Mouse (Mus musculus) olfactory bulb, adult 2 months (tissue): Measurements from ENCODE around the gene Myh7. TPM values are rescaled to one million over a fixed set of nuclear protein-coding genes. Genes with fewer than 3 reads are reported as not detected.
"Not testable (repeated sequence)": the region's sequence is repeated elsewhere in the genome, so short reads cannot be mapped to it uniquely, and the experiment has no call there.

Source experiments
- H3K27ac ChIP-seq: fragments of 200-500 bp; 2 replicates; pipeline ENCODE4 v1.5.1; 2012; ENCODE audit warnings: low read depth, low read length; ENCODE audit not compliant: insufficient read depth
- H3K4me1 ChIP-seq: fragments of 200-500 bp; 2 replicates; pipeline ENCODE4 v1.6.1; 2012; ENCODE audit warnings: low read length; ENCODE audit not compliant: control insufficient read depth, insufficient read depth
- H3K4me3 ChIP-seq: fragments of 200-500 bp; 2 replicates; pipeline ENCODE4 v1.5.1; 2012; ENCODE audit warnings: mild to moderate bottlenecking, low read depth, low read length, moderate library complexity; ENCODE audit not compliant: insufficient read depth
- CTCF ChIP-seq: fragments of 200-500 bp; IDR thresholded peaks from 2 replicates; pipeline ENCODE4 v1.5.1; 2012; ENCODE audit warnings: low read depth, mild to moderate bottlenecking, low read length, moderate library complexity; ENCODE audit not compliant: insufficient read depth
- POLR2A ChIP-seq: fragments of 200-500 bp; IDR thresholded peaks from 2 replicates; pipeline ENCODE4 v1.6.1; 2012; ENCODE audit warnings: mild to moderate bottlenecking, low read depth, low read length, moderate library complexity; ENCODE audit not compliant: insufficient read depth
- WGBS: fragments of 180-500 bp; shearing (Covaris S2); methylation state at CpG from one replicate; pipeline ENCODE4 v1.1.7; 2018; 5-methylcytosine and 5-hydroxymethylcytosine counted together
- polyA plus RNA-seq: library from polyadenylated mRNA; stranded (reverse); fragments of >200 nt; gene quantifications from 2 replicates; pipeline ENCODE4 v1.2.4, GENCODE M21; 2012; ENCODE audit warnings: low replicate concordance; ENCODE audit not compliant: missing spikeins, insufficient read depth, insufficient read length

The Myh7 gene
- polyA plus RNA-seq: not detected in 2 replicates

DNA sequence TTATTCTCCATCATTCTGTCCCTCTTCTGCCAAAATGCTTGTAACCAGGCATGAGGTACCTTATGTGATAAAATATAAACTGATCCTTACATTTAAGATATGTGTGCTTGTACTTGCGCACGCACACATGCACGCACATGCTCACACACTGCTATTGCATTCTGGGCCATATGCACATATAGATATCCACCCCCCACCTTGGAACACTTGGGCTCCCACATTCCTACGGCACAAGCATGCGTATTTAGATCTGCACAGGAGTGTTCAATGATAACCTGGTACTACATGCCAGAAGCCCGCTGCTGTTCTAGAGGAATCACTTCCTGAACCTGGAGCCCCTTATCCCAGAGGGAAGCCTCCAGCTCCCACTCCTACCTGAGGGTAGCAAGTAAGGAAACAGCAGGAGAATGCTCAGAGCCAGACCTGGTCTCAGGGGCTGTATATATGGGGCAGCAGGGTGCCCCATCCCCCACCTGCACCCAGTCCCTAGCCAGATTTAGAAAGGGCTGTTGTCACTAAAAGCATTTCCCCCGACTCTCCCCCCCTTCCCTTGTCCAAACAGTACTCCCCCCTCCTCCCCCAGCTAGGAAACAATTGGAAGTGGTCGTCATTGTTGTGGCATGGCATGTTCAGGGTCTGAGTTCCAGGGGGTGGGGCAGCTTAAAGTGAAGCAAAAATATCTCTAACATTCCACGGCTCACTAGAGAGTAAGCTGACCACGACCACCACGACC is at the start of gene Myh7:
TSS of gene Myh7 (minus strand) at position 491 of the 733 bp plus-strand sequence.
- Histone ChIP-seq H3K4me1 (peaks cover 45% of the 10 kb centered on the region), H3K27ac (peak within 1 kb of the TSS; percentile 91), H3K4me3 (no peak within 1 kb of the TSS)
- no peak for TF ChIP-seq CTCF
- TF ChIP-seq POLR2A: no peak
- 58% methylated on average over 11 of the region's 11 CpGs for WGBS

DNA sequence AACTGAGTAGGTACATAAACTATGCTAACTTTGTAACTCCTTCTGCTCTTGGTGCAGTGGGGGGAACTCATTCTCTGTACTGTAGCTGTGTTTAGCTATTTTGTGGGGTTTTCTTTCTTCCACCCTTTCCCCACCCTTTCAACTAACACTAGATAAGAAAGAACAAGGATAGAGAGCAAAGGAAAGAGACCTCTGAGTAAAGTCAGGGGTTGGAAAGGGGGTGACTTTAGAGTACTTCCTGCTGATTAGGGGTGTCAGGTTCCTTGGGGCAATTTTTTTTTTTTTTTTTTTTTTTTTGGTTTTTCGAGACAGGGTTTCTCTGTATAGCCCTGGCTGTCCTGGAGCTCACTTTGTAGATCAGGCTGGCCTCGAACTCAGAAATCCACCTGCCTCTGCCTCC is 49.3 kb upstream of the Myh7 start:
- not testable (repeated sequence) for H3K27ac ChIP-seq, H3K4me1 ChIP-seq, H3K4me3 ChIP-seq
- WGBS: 88% methylated on average over 1 of the region's 2 CpGs

DNA sequence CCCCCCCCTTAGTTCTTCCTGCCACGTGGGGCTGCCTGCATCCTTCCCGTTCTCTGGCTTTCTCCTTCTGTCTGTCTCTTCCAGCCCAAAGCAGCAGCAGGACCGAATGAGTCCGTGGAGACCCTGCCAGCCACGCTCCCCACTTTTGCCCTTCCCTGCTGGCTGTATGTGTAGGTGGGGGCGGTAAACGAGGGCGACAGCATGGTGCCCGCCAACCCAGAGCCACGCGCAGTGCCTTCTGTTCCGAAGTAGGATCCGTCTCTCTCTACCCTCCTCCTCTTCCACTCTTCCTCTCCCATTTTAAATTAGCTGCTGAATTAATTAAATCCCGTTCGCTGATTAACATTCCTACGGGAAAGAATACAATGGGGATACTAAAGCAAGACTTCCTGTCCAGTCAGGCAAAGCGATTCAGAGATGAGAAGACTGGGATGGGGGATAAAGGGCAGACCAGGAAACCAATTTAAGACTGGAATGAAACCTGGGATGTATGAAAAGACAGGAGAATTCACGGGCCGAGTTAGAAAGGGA is 38.3 kb upstream of the Myh7 start:
- 13% methylated on average over 19 of the region's 19 CpGs for WGBS
- Histone ChIP-seq H3K4me3 (no peak overlapping the region; the same call in 1 of the 2 replicates), H3K4me1 (peaks cover 12% of the 10 kb centered on the region), H3K27ac (no peak overlapping the region)
- no peak for TF ChIP-seq CTCF
- TF ChIP-seq POLR2A: no peak

DNA sequence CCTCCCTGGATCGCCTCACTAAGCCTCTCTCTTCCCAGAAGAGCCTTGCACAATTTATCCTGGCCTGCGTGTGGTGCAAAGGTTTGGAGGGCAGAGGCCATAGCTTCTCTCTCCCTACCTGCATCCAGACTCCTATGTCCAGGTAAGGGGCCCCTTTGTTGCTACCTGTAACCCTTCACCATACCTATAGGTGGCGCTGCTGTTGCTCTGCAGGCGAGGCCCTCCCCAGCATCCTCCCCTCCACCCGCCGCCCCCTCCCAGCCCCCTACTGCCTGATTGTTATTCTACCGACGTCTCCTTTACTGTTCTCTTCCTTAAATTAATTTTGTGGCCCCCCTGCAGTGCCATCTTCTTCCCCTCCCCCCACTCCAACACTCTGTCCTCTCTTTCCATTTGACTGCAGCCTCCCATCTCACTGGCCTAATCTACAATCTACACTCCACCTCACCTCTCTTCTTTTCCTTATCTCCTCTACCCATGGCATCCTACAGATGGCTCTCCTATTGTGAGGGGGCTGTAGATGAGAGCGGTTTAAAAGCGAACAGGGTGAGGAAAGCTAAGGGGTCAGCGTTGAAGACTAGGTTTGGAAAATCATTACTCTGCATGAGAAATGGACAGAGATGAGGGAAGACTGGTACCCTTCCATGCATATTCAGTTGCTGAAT is 34.7 kb upstream of the Myh7 start:
- no peak overlapping the region for H3K27ac ChIP-seq
- 18% methylated on average over 11 of the region's 11 CpGs for WGBS
- H3K4me1 ChIP-seq: peaks cover 12% of the 10 kb centered on the region
- TF ChIP-seq POLR2A (no peak), CTCF (peak; percentile 45; the same call in 1 of the 2 replicates)
- no peak overlapping the region for H3K4me3 ChIP-seq

DNA sequence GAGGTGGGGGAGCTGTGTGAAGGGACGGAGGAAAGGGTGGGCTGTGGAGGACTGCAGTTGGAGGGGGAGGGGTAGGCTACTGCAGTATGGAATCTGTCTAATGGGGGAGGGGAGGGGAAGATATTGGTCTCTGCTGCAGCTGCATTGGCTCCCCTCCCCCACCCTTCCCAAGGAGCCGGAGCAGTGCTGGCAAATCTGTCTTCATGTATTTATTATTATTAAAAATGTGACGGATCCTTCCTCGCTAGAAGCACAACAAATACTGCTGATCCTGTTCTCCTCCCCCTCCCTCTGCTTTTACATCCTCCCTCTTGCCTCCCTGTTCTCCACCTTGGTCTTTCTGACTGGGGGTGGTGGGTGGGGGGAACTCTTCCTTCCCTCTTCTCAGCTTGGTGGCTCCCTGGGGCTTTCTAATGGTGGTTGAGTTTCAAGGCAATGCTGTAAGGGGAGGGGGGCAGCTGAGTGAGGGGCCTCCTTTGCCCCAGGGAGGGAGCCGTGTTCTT is 34.0 kb upstream of the Myh7 start:
- H3K27ac ChIP-seq: no peak overlapping the region
- peaks cover 12% of the 10 kb centered on the region for H3K4me1 ChIP-seq
- 8% methylated on average over 5 of the region's 5 CpGs for WGBS
- no peak overlapping the region for H3K4me3 ChIP-seq
- TF ChIP-seq CTCF (no peak), POLR2A (no peak)

DNA sequence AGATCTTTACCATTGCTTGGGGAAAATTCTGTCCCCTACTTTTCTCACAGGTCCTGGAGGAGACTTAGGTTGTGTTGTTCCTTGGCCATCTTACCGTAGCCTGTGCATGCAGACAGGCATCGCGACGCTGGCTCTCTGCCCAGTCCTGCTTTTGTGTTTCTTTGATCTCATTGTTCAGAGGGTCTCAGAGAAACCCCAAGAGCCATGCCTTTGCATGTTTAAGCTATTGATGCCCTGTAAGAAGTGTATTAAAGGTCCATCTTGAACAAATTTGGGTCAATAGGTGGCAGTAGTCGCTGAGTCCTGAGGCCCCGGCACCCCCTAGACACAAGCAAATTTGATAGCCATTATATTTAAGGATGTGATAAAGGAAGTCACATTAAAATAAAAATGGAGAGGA is 33.2 kb upstream of the Myh7 start:
- Histone ChIP-seq H3K4me3 (no peak overlapping the region), H3K4me1 (peaks cover 11% of the 10 kb centered on the region), H3K27ac (no peak overlapping the region)
- WGBS: 20% methylated on average over 6 of the region's 6 CpGs
- TF ChIP-seq POLR2A (no peak), CTCF (no peak)

DNA sequence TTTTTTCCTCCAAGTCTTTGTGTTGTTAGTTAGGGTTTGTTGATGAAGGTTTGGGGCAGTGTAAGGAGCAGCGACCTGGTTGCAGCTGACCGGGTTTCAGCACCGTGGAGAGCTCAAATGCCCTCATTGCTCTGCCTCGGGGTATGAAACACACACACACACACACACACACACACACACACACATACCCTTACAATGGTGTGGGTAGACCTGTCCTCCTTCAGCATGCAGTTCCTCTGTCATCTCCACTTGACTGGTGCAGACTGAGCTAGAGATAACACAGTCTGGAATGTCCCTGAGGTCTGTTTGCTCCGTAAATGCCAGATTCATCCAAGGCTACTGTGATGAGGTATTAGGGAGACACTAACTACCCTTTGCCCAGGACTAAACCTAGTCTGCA is 32.8 kb upstream of the Myh7 start:
- 57% methylated on average over 5 of the region's 5 CpGs for WGBS
- Histone ChIP-seq H3K27ac (no peak overlapping the region), H3K4me1 (peaks cover 9% of the 10 kb centered on the region), H3K4me3 (no peak overlapping the region)
- TF ChIP-seq POLR2A (no peak), CTCF (no peak)

DNA sequence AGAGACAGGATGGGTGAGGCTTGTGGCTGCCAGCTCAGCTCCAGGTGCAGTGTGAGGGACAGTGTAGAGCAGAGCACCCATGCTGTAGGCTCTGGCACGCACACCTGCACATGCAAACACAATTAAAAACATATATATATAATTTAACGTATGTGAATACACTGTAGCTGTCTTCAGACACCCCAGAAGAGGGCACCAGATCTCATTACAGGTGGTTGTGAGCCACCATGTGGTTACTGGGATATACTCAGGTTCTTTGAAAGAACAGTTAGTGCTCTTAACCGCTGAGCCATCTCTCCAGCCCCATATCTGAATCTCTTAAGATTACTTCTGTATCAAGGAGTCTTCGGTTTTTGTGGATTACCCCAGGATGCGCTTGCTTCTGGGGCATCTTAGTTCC is 31.1 kb upstream of the Myh7 start:
- TF ChIP-seq POLR2A (no peak), CTCF (no peak)
- 78% methylated on average over 5 of the region's 5 CpGs for WGBS

DNA sequence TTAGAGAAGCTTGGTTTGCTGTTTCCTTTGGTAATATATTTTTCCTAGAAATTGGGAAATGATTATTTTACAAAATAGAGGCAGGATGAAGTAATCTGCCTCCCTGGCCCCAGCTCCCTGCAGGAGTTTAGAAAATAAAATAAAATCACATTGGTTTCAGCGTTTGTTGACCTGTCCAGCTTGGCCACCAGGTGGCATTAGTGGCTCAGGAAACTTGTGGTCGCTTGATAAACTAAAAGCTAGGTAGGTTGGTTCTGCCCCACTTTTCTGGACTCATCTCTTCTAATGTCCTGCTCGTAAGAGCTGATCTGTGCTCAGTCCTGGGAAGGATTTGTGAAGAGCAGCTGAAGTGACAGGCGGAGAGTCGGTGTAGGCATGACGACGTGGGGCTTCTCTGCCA is 29.8 kb upstream of the Myh7 start:
- H3K4me1 ChIP-seq: peaks cover 9% of the 10 kb centered on the region
- TF ChIP-seq POLR2A (no peak), CTCF (no peak)
- WGBS: 60% methylated on average over 7 of the region's 7 CpGs
- H3K4me3 ChIP-seq: no peak overlapping the region
- H3K27ac ChIP-seq: no peak overlapping the region

More for the DNA sequence above, 31.1 kb upstream of the Myh7 start:
- H3K27ac ChIP-seq: no peak overlapping the region
- peaks cover 9% of the 10 kb centered on the region for H3K4me1 ChIP-seq
- H3K4me3 ChIP-seq: no peak overlapping the region
